8 mouse cellular contexts compared by ENCODE assay signal in the genomic region with DNA sequence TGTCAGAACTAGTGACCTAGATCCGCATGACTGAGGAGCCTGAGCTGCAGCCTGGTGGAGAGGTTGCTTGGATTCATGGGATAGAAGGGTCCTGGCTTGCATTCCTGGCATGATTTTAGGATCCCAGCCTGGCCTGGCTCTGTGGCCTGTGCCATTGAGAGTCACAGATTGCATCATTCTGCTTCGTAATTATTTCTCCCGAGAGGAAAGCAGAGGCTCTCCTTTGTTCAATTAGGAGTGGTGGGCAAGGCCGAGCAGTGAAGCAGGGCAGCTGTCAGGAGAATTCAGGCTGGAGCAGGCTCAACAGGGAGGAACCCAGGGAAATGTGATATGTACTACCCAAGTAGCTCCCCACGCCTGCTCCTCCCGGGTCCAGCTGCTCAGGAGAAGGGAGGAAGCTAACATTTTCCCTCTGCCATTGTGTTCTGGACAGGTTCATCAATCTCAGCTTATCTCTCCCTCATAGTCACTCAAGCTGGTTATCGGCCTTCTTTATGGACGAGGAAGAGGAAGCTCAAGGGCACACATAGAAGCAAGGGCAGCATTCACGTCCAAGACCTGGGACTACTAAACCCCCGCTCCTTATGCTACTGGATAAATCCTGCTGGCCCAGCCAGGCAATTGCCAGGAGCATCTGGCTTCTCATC.
DNase-seq lines count a peak whose midpoint lies in the region; ATAC-seq and TF ChIP-seq lines count a peak whose summit lies in the region.

No protein-coding gene starts in this region.

- no peak overlapping the region for H3K9ac ChIP-seq in intestine, embryonic 14.5 days (ENCODE audit: low read length)
- H3K9ac ChIP-seq in lung, embryonic 14.5 days, result no peak overlapping the region
- no peak overlapping the region for H3K9ac ChIP-seq in stomach, embryonic 14.5 days (replicated peaks; ENCODE audit: low read depth, low read length)

- H3K36me3 ChIP-seq in intestine, embryonic 14.5 days (ENCODE audit: control insufficient read depth, insufficient read depth, low read length), result no peaks in the 10 kb centered on the region
- no peaks in the 10 kb centered on the region for H3K36me3 ChIP-seq in lung, embryonic 14.5 days (ENCODE audit: insufficient read depth)
- H3K36me3 ChIP-seq in stomach, embryonic 14.5 days (ENCODE audit: control insufficient read depth, insufficient read depth, low read length), result no peaks in the 10 kb centered on the region

- peaks cover 46% of the 10 kb centered on the region for H3K4me1 ChIP-seq in intestine, embryonic 14.5 days (replicated peaks; ENCODE audit: control insufficient read depth, insufficient read depth, low read length)
- H3K4me1 ChIP-seq in lung, embryonic 14.5 days (ENCODE audit: insufficient read depth), result peaks cover 10% of the 10 kb centered on the region; the same call in 1 of the 2 replicates
- peaks cover 49% of the 10 kb centered on the region for H3K4me1 ChIP-seq in stomach, embryonic 14.5 days (ENCODE audit: control insufficient read depth, insufficient read depth, low read length)

- peak overlapping the region; percentile 60 for H3K27ac ChIP-seq in intestine, embryonic 14.5 days (ENCODE audit: low read depth)
- H3K27ac ChIP-seq in lung, embryonic 14.5 days (ENCODE audit: low read depth), result peak overlapping the region; percentile 64; the same call in 1 of the 2 replicates
- H3K27ac ChIP-seq in stomach, embryonic 14.5 days (ENCODE audit: low read length), result peak overlapping the region; percentile 61

- ATAC-seq in intestine, embryonic 14.5 days (replicated peaks; ENCODE audit: low FRiP score, low TSS enrichment, low read depth), result peak; percentile 51
- ATAC-seq in lung, embryonic 14.5 days (ENCODE audit: insufficient read depth), result peak; percentile 89
- ATAC-seq in stomach, embryonic 14.5 days (ENCODE audit: insufficient number of reproducible peaks, insufficient read depth, low FRiP score, low read depth), result peak; percentile 80; the same call in 1 of the 2 replicates

- no peaks in the 10 kb centered on the region for H3K9me3 ChIP-seq in intestine, embryonic 14.5 days (ENCODE audit: control insufficient read depth, low read length)
- H3K9me3 ChIP-seq in lung, embryonic 14.5 days (ENCODE audit: low read depth, low read length), result no peaks in the 10 kb centered on the region
- H3K9me3 ChIP-seq in stomach, embryonic 14.5 days (ENCODE audit: control insufficient read depth, low read depth, low read length), result no peaks in the 10 kb centered on the region

- no peak overlapping the region for H3K4me3 ChIP-seq in intestine, embryonic 14.5 days (ENCODE audit: low read depth, low read length)
- H3K4me3 ChIP-seq in lung, embryonic 14.5 days (ENCODE audit: low read depth, low read length), result no peak overlapping the region
- H3K4me3 ChIP-seq in stomach, embryonic 14.5 days (ENCODE audit: low read depth, low read length), result no peak overlapping the region

- TF ChIP-seq CTCF in lung, embryonic 14.5 days (IDR thresholded peaks at IDR 0.05; ENCODE audit: low read depth), result no peak

- no peak overlapping the region for H3K4me2 ChIP-seq in intestine, embryonic 14.5 days (ENCODE audit: low read length)
- H3K4me2 ChIP-seq in lung, embryonic 14.5 days, result peak overlapping the region; percentile 1; the same call in 1 of the 2 replicates
- H3K4me2 ChIP-seq in stomach, embryonic 14.5 days (replicated peaks; ENCODE audit: low read depth, low read length), result no peak overlapping the region; the same call in 1 of the 2 replicates

- no peaks in the 10 kb centered on the region for H3K27me3 ChIP-seq in intestine, embryonic 14.5 days (replicated peaks; ENCODE audit: control insufficient read depth, insufficient read depth, low read length)
- peaks cover 22% of the 10 kb centered on the region for H3K27me3 ChIP-seq in lung, embryonic 14.5 days (ENCODE audit: insufficient read depth, low read length)
- no peaks in the 10 kb centered on the region for H3K27me3 ChIP-seq in stomach, embryonic 14.5 days (ENCODE audit: control insufficient read depth, insufficient read depth, low read length)

- WGBS in intestine, embryonic 14.5 days, result 23% methylated on average over 10 of the region's 10 CpGs
- 5% methylated on average over 10 of the region's 10 CpGs for WGBS in lung, embryonic 14.5 days
- WGBS in stomach, embryonic 14.5 days, result 15% methylated on average over 10 of the region's 10 CpGs

- peak; percentile 92 for DNase-seq in Muller cell, postnatal 12 days (ENCODE audit: inconsistent ontology term)
- DNase-seq in cerebellum, adult 18-20 months, result peak; percentile 51 to 53
- peak; percentile 52 to 58 for DNase-seq in gastrocnemius, adult 8-10 months (ENCODE audit: low spot score in 2 of 2)
- DNase-seq in intestine, embryonic 14.5 days (ENCODE audit: low spot score), result peak; percentile 64
- DNase-seq in lung, embryonic 14.5 days, result peak; percentile 70
- no peak for DNase-seq in left cerebral cortex, postnatal 25 days (ENCODE audit: low spot score in 2 of 2)
- DNase-seq in thymus, adult 18-20 months, result no peak

- intact Hi-C loops in left cerebral cortex, postnatal 25 days (cut with DNase I), result no loop called here

Comparison
In these comparisons a context has a peak if more than half of its experiments do, and no peak if none do; other contexts are left out.
1. DNase-seq: peak in Muller cell, postnatal 12 days (single experiment), cerebellum, adult 18-20 months (2 of 2), gastrocnemius, adult 8-10 months (2 of 2), intestine, embryonic 14.5 days (single experiment) and lung, embryonic 14.5 days (single experiment); none in left cerebral cortex, postnatal 25 days (0 of 2) and thymus, adult 18-20 months (0 of 2).
2. Peak in every context shown above with its lines, with median percentiles within 50 percentile points of each other: ATAC-seq and H3K27ac ChIP-seq.